ENCODE assay signal across 28 mouse cellular contexts in genomic region chr4:82879152-82879551, GRCm38 (mm10). TPM values are rescaled to one million over a fixed set of nuclear protein-coding genes. Genes with fewer than 3 reads are reported as not detected.
A peak's percentile ranks its signal among the peaks of the same experiment; 100 is the strongest.
DNase-seq lines count a peak whose midpoint lies in the region; ATAC-seq and TF ChIP-seq lines count a peak whose summit lies in the region.
"Had no signal": no experiment of that assay in that cellular context is flagged by ENCODE, and none has a peak within 500 bp of the region (broad histone marks: within the 10 kb centered on the region; RNA-seq: fewer than 3 reads in every experiment).

No protein-coding gene starts in this region.

- no peak overlapping the region for H3K4me2 ChIP-seq in forebrain, embryonic 13.5 days
- H3K4me2 ChIP-seq in forebrain, embryonic 12.5 days = no peak overlapping the region
- H3K4me2 ChIP-seq in liver, postnatal 0 days (ENCODE audit: low read depth, low read length) = no peak overlapping the region
- H3K4me2 ChIP-seq: heart, embryonic 15.5 days; hindbrain, embryonic 13.5 days; neural tube, embryonic 13.5 days had no signal

- no peak overlapping the region for H3K9ac ChIP-seq in forebrain, embryonic 13.5 days
- no peak overlapping the region for H3K9ac ChIP-seq in forebrain, embryonic 12.5 days
- no peak overlapping the region for H3K9ac ChIP-seq in liver, postnatal 0 days (replicated peaks)
- H3K9ac ChIP-seq: heart, embryonic 15.5 days; hindbrain, embryonic 13.5 days; neural tube, embryonic 13.5 days had no signal

- no peak overlapping the region for H3K4me3 ChIP-seq in forebrain, embryonic 13.5 days
- no peak overlapping the region for H3K4me3 ChIP-seq in forebrain, embryonic 12.5 days (replicated peaks)
- H3K4me3 ChIP-seq in liver, postnatal 0 days (ENCODE audit: low read depth, low read length) = no peak overlapping the region
- H3K4me3 ChIP-seq: heart, embryonic 15.5 days; hindbrain, embryonic 13.5 days; myocyte; neural tube, embryonic 13.5 days had no signal

- no peaks in the 10 kb centered on the region for H3K36me3 ChIP-seq in forebrain, embryonic 13.5 days (ENCODE audit: poor library complexity, severe bottlenecking)
- H3K36me3 ChIP-seq in forebrain, embryonic 12.5 days (replicated peaks) = no peaks in the 10 kb centered on the region
- H3K36me3 ChIP-seq in liver, postnatal 0 days (replicated peaks; ENCODE audit: insufficient read depth, low read length) = no peaks in the 10 kb centered on the region
- H3K36me3 ChIP-seq: heart, embryonic 15.5 days; hindbrain, embryonic 13.5 days; neural tube, embryonic 13.5 days had no signal

- no peaks in the 10 kb centered on the region for H3K4me1 ChIP-seq in forebrain, embryonic 13.5 days
- no peaks in the 10 kb centered on the region for H3K4me1 ChIP-seq in forebrain, embryonic 12.5 days
- H3K4me1 ChIP-seq in liver, postnatal 0 days (ENCODE audit: insufficient read depth) = no peaks in the 10 kb centered on the region; the same call in 1 of the 2 replicates
- H3K4me1 ChIP-seq: heart, embryonic 15.5 days; hindbrain, embryonic 13.5 days; neural tube, embryonic 13.5 days had no signal

- TF ChIP-seq EP300 in liver, postnatal 0 days (IDR thresholded peaks at IDR 0.05; ENCODE audit: low read depth) = no peak

- no peak overlapping the region for H3K27ac ChIP-seq in forebrain, embryonic 13.5 days
- no peak overlapping the region for H3K27ac ChIP-seq in forebrain, embryonic 12.5 days
- H3K27ac ChIP-seq in liver, postnatal 0 days (ENCODE audit: low read depth) = no peak overlapping the region
- H3K27ac ChIP-seq: heart, embryonic 15.5 days; hindbrain, embryonic 13.5 days; neural tube, embryonic 13.5 days had no signal

- 85% methylated on average over 6 of the region's 6 CpGs for WGBS in forebrain, embryonic 13.5 days
- 84% methylated on average over 6 of the region's 6 CpGs for WGBS in forebrain, embryonic 12.5 days
- 66% methylated on average over 6 of the region's 6 CpGs for WGBS in liver, postnatal 0 days (ENCODE audit: insufficient replicate concordance)

- H3K9me3 ChIP-seq in forebrain, embryonic 13.5 days (replicated peaks) = no peaks in the 10 kb centered on the region
- no peaks in the 10 kb centered on the region for H3K9me3 ChIP-seq in forebrain, embryonic 12.5 days
- H3K9me3 ChIP-seq in liver, postnatal 0 days (ENCODE audit: low read length) = no peaks in the 10 kb centered on the region
- H3K9me3 ChIP-seq: heart, embryonic 15.5 days; hindbrain, embryonic 13.5 days; neural tube, embryonic 13.5 days had no signal

- DNase-seq in layer of hippocampus, adult 9-11 months = peak; percentile 55
- no peak for DNase-seq in layer of hippocampus, postnatal 10 days (ENCODE audit: low spot score in 2 of 2)
- peak; percentile 41 for DNase-seq in brain, adult 2 months (ENCODE audit: low read depth, low spot score)
- peak; percentile 10 for DNase-seq in lung, postnatal 10 days
- DNase-seq in spleen, postnatal 10 days (ENCODE audit: low spot score in 2 of 2) = no peak
- no peak for DNase-seq in liver, postnatal 0 days
- DNase-seq: adrenal gland, adult 8-10 months; cerebellum, adult 9-10 months; gastrocnemius, postnatal 14 days; heart, postnatal 36 days; kidney, adult 18-20 months; kidney, postnatal 4 days; retina, postnatal 1 day; right cerebral cortex, postnatal 4 days had no signal

- no peak for TF ChIP-seq CTCF in liver, postnatal 0 days (IDR thresholded peaks at IDR 0.05; ENCODE audit: low read depth)

- ATAC-seq in forebrain, embryonic 13.5 days = peak; percentile 36; the same call in 1 of the 2 replicates
- no peak for ATAC-seq in forebrain, embryonic 12.5 days (ENCODE audit: low FRiP score)
- ATAC-seq in liver, postnatal 0 days = no peak
- ATAC-seq: activated CD4-positive, CD25-positive, alpha-beta regulatory T cell, adult 4 months; midbrain, embryonic 16.5 days had no signal

- peaks cover 10% of the 10 kb centered on the region; the same call in 1 of the 2 replicates for H3K27me3 ChIP-seq in forebrain, embryonic 13.5 days
- peaks cover 16% of the 10 kb centered on the region for H3K27me3 ChIP-seq in forebrain, embryonic 12.5 days
- no peaks in the 10 kb centered on the region for H3K27me3 ChIP-seq in liver, postnatal 0 days (ENCODE audit: insufficient read depth, low read length)
- H3K27me3 ChIP-seq: heart, embryonic 15.5 days; hindbrain, embryonic 13.5 days; neural tube, embryonic 13.5 days had no signal

RNA-seq across cellular contexts. Expression of gene Cer1, which starts 5.8 kb away (rescaled TPM):
- 0.20 and 0.22 TPM in 2 replicates for polyA plus RNA-seq in forebrain, embryonic 13.5 days (2015; fragmentation: Nextera tagmentation; extraction: Ambion mirVana)
- polyA plus RNA-seq in forebrain, embryonic 12.5 days (2016; fragmentation: Nextera tagmentation; extraction: Ambion mirVana) = 0.12 TPM in 1 of 2 replicates, not detected in the other
- under 1 TPM in 1 of 2 experiments, not detected in 1; 0.18 TPM for total RNA-seq in layer of hippocampus, postnatal 10 days (2021)
- polyA plus RNA-seq in liver, postnatal 0 days (2015; fragmentation: Nextera tagmentation; extraction: Ambion mirVana) = not detected in 2 replicates
- total RNA-seq: adrenal gland, adult 8-10 months; gastrocnemius, postnatal 14 days; heart, postnatal 36 days; layer of hippocampus, postnatal 14 days; liver, adult 2 months; megakaryocyte-erythroid progenitor cell, adult 5-6 weeks had no signal
- polyA plus RNA-seq: activated CD4-positive, CD25-positive, alpha-beta regulatory T cell, adult 4 months; heart, embryonic 15.5 days; hindbrain, embryonic 13.5 days; kidney, embryonic 16.5 days; liver, adult 2 months; liver, embryonic 16.5 days; midbrain, embryonic 16.5 days; myocyte; thymus, postnatal 0 days had no signal

RNA-seq across cellular contexts. Expression of gene Zdhhc21, which starts 19.4 kb away (rescaled TPM):
- polyA plus RNA-seq in forebrain, embryonic 13.5 days (2015; fragmentation: Nextera tagmentation; extraction: Ambion mirVana) = 14.8 and 15.1 TPM in 2 replicates
- polyA plus RNA-seq in forebrain, embryonic 12.5 days (2016; fragmentation: Nextera tagmentation; extraction: Ambion mirVana) = 22.1 and 22.6 TPM in 2 replicates
- 10 to 100 TPM; 43.7 to 49.6 TPM for total RNA-seq in layer of hippocampus, postnatal 10 days (2021)
- 2.6 and 2.7 TPM in 2 replicates for polyA plus RNA-seq in liver, postnatal 0 days (2015; fragmentation: Nextera tagmentation; extraction: Ambion mirVana)

Comparison
In these comparisons a context has a peak if more than half of its experiments do, and no peak if none do; other contexts are left out.
1. DNase-seq: peak in layer of hippocampus, adult 9-11 months (single experiment), brain, adult 2 months (single experiment) and lung, postnatal 10 days (single experiment); none in layer of hippocampus, postnatal 10 days (0 of 2), spleen, postnatal 10 days (0 of 2) and liver, postnatal 0 days (single experiment).